Mouse (Mus musculus) olfactory bulb, adult 2 months (tissue): Measurements from ENCODE around the gene Atf7.

Source experiments
- CTCF ChIP-seq: fragments of 200-500 bp; IDR thresholded peaks from 2 replicates; pipeline ENCODE4 v1.5.1; 2012; ENCODE audit warnings: low read depth, mild to moderate bottlenecking, low read length, moderate library complexity; ENCODE audit not compliant: insufficient read depth
- POLR2A ChIP-seq: fragments of 200-500 bp; IDR thresholded peaks from 2 replicates; pipeline ENCODE4 v1.6.1; 2012; ENCODE audit warnings: mild to moderate bottlenecking, low read depth, low read length, moderate library complexity; ENCODE audit not compliant: insufficient read depth

DNA sequence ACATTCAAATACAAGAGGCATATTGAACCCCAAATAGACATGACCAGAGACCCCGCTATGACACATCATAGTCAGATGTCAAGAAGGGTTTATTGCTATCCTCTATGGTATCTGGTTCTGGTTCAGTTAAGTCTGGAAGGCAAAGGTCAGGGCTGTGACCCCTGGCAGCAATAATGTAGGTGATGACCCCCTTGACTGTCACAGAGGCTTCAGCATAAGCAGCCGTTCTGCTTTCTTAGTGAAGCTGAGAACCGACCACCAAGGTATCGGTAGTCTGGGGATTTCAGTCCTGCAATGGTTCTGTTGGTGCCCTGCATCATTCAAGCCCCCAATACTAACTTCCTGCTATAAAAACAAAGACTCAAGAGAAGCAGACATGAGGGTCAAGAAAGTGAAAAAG, 93.7 kb downstream of the Atf7 start:
- TF ChIP-seq CTCF (no peak), POLR2A (no peak)
